Mouse (Mus musculus) heart, postnatal 36 days (tissue): ENCODE results near the gene Nek8. TPM values are rescaled to one million over a fixed set of nuclear protein-coding genes. Genes with fewer than 3 reads are reported as not detected.
"Not testable (repeated sequence)": the region's sequence is repeated elsewhere in the genome, so short reads cannot be mapped to it uniquely, and the experiment has no call there.

Source experiments
- DNase-seq, 2 experiments: peaks; one replicate each; pipeline ENCODE4 v3.0.0; 2021 to 2022
- intact Hi-C: fragments of 180-260 bp; cut with DNase I; formaldehyde crosslinking; loops from one replicate; pipeline ENCODE4 v1.15.1; 2025
- total RNA-seq, 2 experiments: library from RNA; stranded (reverse); gene quantifications; 2 replicates each; pipeline ENCODE4 v1.2.3; 2021

The Nek8 gene
- total RNA-seq, 2 experiments from 2014 or later: 2.2 to 3.4 TPM

- intact Hi-C loops: no loop called here
- no peak for DNase-seq
These were observed 22.7 kb downstream of the Nek8 start for GRCm38 (mm10) chr11:78153778-78154177.

GRCm38 (mm10) chr11:78152299-78153231 lies 23.9 kb downstream of the Nek8 start:
- peak; percentile 70 to 71 for DNase-seq
- intact Hi-C loops: no loop called here

GRCm38 (mm10) chr11:78151161-78151560 lies 25.3 kb downstream of the Nek8 start:
- intact Hi-C loops: no loop called here
- peak in 1 of 2 experiments; percentile 31 for DNase-seq

- intact Hi-C loops: no loop called here
- no peak for DNase-seq
These were observed 29.6 kb downstream of the Nek8 start for GRCm38 (mm10) chr11:78146707-78147543.

GRCm38 (mm10) chr11:78146168-78146567 lies 30.3 kb downstream of the Nek8 start:
- no peak for DNase-seq
- intact Hi-C loops: no loop called here

GRCm38 (mm10) chr11:78143520-78143919 lies 33.0 kb downstream of the Nek8 start:
- intact Hi-C loops: no loop called here
- no peak for DNase-seq

GRCm38 (mm10) chr11:78140665-78141064 lies 35.8 kb downstream of the Nek8 start:
- DNase-seq: no peak
- intact Hi-C loops: no loop called here

GRCm38 (mm10) chr11:78138023-78138422 lies 38.5 kb downstream of the Nek8 start:
- no peak for DNase-seq
- intact Hi-C loops: loop anchor here (5.0 kb wide), 1 partner anchor 36 kb away; no protein-coding TSS in a partner anchor

GRCm38 (mm10) chr11:78137584-78137983 lies 38.9 kb downstream of the Nek8 start:
- no peak for DNase-seq
- intact Hi-C loops: loop anchor here (5.0 kb wide), 1 partner anchor 35 kb away; no protein-coding TSS in a partner anchor

- intact Hi-C loops: loop anchor here (5.0 kb wide), 1 partner anchor 34 kb away; no protein-coding TSS in a partner anchor
- no peak for DNase-seq
These were observed 40.3 kb downstream of the Nek8 start for GRCm38 (mm10) chr11:78136132-78136531.

- not testable (repeated sequence) for DNase-seq
- intact Hi-C loops: loop anchor here (5.0 kb wide), 1 partner anchor 33 kb away; no protein-coding TSS in a partner anchor
These were observed 41.2 kb downstream of the Nek8 start for GRCm38 (mm10) chr11:78135314-78135713.

GRCm38 (mm10) chr11:78134344-78134743 lies 42.1 kb downstream of the Nek8 start:
- intact Hi-C loops: no loop called here
- DNase-seq: no peak

GRCm38 (mm10) chr11:78133915-78134314 lies 42.6 kb downstream of the Nek8 start:
- no peak for DNase-seq
- intact Hi-C loops: no loop called here

- intact Hi-C loops: no loop called here
These were observed 47.0 kb downstream of the Nek8 start for GRCm38 (mm10) chr11:78129458-78129857.

GRCm38 (mm10) chr11:78126739-78127138 lies 49.7 kb downstream of the Nek8 start:
- intact Hi-C loops: no loop called here
- no peak for DNase-seq

More at GRCm38 (mm10) chr11:78129458-78129857, 47.0 kb downstream of the Nek8 start:
- DNase-seq: no peak

GRCm38 (mm10) chr11:78125691-78126090 lies 50.8 kb downstream of the Nek8 start:
- intact Hi-C loops: no loop called here
- DNase-seq: no peak

- intact Hi-C loops: no loop called here
- no peak for DNase-seq
These were observed 52.7 kb downstream of the Nek8 start for GRCm38 (mm10) chr11:78123782-78124181.

GRCm38 (mm10) chr11:78122815-78123214 lies 53.7 kb downstream of the Nek8 start:
- DNase-seq: no peak
- intact Hi-C loops: no loop called here

- peak in 1 of 2 experiments; percentile 27 for DNase-seq
- intact Hi-C loops: no loop called here
These were observed 55.3 kb downstream of the Nek8 start for GRCm38 (mm10) chr11:78121176-78121575.

GRCm38 (mm10) chr11:78119898-78120297 lies 56.6 kb downstream of the Nek8 start:
- no peak for DNase-seq
- intact Hi-C loops: no loop called here

- DNase-seq: no peak
- intact Hi-C loops: no loop called here
These were observed 58.0 kb downstream of the Nek8 start for GRCm38 (mm10) chr11:78118467-78118866.
